Mouse (Mus musculus) lung, postnatal 25 days (tissue): ENCODE data around the gene Uhrf1bp1.
"Not testable (repeated sequence)": the region's sequence is repeated elsewhere in the genome, so short reads cannot be mapped to it uniquely, and the experiment has no call there.

Experiments used
- DNase-seq: peaks from one replicate; pipeline ENCODE4 v3.0.0; 2022; ENCODE audit warnings: low spot score

Gene Uhrf1bp1

GRCm38 (mm10) chr17:27856265-27856797 is at the start of gene Uhrf1bp1:
Uhrf1bp1 (plus strand) TSS chr17:27856441.
- peak; percentile 65 for DNase-seq

- DNase-seq, result no peak
Observed at GRCm38 (mm10) chr17:27807542-27808078, 48.6 kb upstream of the Uhrf1bp1 start.

DNA sequence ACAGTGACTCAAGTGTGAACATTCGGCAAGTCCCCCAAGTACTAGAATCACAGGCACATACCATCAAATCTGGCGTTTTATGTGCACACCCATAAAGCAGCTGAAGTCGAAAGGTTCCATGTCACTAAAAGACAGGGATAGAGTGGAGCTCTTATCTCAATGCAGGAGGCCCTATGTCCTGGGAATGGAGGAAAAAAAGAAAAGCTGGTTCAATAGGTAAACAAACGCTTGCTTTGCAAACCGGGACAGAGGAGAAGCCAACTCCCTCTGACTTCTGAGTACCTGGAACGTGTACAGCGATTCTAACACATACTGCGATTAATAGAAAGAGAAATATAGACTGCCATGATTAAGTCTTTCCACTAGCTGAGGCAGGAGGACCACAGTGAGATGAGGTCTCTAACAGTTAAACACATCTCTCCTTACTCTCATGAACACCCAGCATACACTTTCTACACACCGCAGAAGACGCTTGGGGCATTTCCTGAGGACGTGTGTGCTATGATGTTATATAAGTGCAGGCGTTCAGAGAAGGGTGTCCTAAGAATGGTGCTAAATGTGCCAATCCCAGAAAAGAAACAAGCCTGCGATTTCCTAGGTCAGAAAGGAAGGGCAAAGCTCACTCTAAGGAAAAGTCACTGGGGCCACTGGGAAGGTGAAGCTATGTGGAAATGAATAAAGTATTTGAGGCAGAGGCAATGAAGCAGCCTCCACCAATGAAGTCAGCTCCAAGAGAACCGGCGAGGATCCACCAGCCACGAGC is 45.5 kb upstream of the Uhrf1bp1 start:
- DNase-seq, result no peak

DNA sequence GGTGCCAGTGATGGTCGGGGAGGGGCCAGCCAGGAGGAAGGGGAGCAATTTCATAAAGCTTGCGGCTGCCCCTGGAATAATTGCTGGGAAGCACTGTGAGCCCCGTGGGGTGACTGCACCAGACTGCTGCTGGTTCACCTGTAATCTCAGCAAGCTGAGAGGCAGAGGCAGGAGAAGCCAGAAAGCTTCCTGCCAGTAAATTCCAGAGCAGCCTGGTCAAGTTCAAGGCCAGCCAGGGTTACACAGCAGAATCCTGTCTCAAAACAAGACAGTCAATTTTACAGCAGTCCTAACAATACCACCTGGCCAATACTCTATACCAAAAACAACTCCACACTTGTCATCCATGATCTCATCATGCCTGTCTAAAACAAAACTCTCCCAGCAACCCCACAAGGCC is 44.3 kb upstream of the Uhrf1bp1 start:
- DNase-seq, result no peak

DNA sequence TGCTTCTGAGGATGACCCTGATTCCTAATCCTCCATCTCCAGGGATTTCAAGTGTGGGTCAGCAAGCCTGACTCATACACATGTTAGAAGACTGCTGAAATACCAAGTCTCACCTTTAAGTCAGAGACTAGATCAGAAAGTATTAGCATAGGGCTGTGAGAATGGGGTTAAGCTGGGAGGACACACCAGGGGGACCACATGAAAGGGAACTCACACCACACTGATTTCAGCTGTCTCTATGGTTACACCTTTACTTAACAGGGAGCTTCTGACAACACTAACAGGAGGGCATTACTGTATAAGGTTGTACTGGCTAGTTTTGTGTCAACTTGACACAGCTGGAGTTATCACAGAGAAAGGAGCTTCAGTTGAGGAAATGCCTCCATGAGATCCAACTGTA is 41.6 kb upstream of the Uhrf1bp1 start:
- no peak for DNase-seq

- DNase-seq, result no peak
Observed at GRCm38 (mm10) chr17:27819011-27819410, 37.2 kb upstream of the Uhrf1bp1 start.

DNA sequence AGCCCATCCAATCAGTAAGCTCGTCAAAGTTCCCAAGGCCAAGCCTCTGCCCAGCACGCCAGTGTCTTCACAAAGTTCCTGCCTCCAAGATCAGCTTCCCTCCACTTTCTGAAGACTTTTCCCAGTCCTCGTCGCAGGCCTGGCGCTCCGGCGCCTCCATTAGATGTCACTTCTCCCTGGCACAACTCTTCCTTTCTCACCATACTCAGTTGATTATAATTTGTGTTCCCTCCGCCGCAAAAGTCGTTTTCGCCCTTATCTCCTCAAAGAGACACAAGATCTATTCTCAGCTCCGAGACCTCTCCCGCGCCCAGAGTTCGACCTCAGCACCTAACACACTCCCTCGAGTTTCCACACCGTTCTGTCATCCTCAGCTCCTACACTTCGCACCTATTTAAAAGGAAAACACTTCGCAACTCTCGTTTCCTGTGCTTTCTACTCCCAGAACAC is 36.7 kb upstream of the Uhrf1bp1 start:
- no peak for DNase-seq

- DNase-seq, result peak; percentile 42
Observed at GRCm38 (mm10) chr17:27819971-27820567, 36.2 kb upstream of the Uhrf1bp1 start.

DNA sequence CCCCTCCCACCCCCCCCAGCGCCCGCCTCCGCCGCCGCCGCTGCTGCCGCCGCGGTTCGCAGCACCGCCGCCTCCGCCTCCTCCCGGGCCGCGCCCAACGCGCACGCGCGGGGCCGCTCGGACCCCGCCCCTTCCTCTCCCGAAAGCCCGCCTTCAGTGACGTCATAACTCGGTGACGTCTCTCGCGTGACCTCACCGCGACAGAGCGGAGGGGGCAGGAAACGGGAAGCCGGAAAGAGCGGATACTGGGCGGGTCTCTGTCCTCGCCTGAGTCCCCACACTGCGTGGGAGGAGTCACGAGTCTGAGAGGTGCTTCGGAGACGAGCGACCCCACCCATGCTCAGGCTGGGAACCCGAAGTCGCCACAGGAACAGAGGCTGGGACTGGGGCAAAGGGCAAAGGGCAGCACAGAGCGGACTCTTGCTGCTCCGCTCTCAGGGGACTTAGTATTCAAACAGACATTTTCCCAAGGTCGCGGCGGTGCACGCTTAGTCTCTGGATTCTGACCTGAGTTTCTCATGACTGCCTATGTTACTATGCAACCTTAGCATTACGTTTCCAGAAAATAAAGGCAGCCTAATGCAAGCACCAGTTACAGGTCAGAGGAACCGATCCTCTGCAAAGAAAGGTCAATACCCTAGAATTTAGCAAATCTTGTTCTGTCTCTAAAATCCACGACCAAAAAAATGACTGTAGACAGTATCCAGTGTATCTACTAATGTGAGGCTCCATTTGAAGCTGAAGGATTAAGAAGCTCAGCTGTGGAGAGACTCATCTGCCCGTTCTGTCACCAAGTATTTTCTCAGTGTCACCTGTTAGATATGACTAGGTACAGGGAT is 35.5 kb upstream of the Uhrf1bp1 start, which contains the start of gene D17Wsu92e:
Gene D17Wsu92e (minus strand): TSS at position 81 of the 839 bp plus-strand sequence.
- DNase-seq, result peak; percentile 98

DNA sequence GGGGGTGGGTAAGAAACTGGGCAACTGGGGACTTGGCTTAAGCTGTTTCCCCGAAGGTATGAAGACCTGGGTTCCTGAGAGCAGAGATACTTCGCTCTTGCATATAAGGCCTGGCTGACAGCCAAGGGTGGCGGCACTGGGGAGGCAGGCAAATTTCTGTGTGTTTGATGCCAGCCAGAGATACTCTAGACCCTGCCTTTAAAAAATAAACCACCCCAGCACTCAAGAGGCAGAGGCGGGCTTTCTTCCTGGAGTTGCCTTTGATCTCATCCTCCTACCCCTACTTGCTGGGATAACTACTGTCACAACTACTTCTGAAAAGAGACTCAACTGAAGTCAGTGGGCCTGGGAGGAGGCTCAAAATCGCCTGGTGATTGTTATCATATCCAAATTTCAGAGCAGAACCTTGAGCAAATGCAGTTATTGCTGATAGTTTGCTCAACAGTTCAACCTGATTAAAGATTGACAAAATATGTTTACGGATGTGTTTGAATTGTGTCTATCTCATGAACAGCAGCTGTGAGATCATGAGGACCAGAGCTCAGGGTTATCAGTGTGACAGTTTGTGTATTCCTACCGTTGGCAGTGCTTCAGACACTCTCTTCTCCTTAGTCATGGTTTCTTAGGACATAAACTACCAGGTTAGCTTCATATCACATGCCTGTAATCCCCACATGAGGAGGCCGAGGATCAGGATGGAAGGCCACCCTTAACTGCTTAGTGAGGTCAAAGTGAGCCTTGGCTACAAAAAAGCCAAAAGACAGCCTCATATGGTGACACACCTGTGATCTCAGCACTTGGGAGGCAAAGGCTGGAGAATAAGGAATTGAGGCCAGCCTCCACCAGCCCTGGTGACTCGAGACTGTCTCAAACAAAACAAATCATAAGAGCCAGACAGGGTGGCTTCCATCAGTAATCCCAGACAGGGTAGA is 34.6 kb upstream of the Uhrf1bp1 start:
- peak; percentile 11 for DNase-seq

DNA sequence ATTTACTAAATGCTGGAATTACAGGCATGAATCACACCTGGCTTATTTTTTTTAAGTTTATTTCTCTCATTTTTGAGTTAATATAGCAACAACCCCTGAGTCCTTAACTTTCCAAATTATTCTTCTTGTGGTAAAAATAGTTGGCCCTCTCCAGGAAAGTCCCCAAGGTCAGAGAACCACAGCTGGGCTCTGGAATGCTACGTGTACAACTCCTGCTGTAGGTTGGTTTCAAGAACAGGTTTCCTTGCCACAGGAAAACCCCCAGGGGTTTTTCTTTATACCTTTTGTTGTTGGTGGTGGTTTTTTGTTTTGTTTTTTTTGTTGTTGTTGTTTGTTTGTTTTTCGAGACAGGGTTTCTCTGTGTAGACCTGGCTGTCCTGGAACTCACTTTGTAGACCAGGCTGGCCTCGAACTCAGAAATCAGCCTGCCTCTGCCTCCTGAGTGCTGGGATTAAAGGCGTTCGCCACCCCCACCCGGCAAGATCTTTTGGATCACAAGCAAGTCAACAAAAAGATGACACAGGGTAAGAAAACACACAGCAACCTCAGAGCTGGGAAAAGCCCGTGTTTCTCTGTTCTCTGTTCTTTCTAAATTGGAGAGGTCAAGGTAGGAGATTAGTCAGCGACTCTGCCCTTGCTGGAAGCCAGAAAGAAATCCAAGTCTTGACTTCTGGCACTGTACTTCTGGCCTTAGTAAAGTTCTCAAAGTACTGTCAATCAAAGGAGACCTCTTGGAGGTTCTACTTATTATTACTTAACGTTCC is 32.9 kb upstream of the Uhrf1bp1 start:
- no peak for DNase-seq

GRCm38 (mm10) chr17:27824941-27825340 is 31.3 kb upstream of the Uhrf1bp1 start:
- DNase-seq, result peak; percentile 18

DNA sequence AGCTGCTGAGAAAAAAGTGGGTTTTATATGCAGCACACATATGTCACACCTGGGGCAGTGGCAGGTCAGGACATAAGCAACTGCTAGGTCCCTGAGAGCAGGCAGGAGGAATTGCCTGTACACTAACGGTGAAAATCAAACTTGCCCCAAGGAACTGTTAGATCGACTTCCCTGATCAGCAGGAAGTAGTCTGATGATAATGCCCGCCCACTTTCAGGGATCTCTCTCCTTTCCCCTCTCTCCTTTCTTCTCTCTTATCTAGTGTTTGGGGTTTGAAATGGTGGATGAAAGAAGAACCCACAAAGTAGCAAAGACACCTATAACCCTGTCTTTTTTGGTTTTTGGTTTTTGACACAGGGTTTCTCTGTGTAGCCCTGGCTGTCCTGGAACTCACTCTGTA is 30.7 kb upstream of the Uhrf1bp1 start:
- DNase-seq, result no peak

DNA sequence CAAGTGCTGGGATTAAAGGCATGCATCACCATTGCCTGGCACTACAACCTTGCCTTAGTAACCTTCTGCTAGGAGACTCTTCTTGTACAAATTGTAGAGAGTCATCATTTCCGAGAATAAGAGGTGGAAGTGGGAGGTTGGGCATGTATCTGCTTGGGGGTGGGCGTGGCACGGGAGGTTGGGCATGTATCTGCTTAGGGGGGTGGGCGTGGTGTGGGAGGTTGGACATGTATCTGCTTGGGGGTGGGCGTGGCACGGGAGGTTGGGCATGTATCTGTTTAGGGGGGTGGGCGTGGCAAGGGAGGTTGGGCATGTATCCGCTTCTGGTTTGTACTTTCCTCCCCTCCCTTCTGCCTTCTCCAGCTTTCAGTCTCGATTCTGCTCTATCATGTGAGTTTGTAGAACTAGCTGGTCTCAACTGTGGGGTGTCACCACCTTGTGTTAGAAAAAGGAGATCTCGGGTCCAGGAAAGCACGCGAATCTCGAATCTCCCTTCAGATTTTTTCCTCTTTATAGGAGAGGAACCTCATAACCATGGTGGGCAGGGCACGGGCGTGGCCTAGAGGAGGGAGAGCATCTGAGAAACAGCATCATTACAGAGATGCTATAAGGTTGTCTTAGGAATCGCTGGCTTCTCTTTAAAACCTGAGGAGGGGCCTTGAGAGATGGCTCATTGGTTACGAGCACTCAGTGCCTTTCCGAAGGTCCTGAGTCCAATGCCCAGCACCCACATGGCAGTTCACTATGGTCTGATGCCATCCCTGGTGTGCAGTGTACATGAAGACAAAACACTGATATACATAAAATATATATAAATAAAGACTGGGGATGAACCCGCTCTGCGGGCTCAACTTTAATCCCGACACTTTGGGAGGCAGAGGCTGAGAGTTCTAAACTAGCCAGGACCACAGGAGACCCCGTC is 30.0 kb upstream of the Uhrf1bp1 start:
- DNase-seq, result peak; percentile 85

- DNase-seq, result peak; percentile 34
Observed at GRCm38 (mm10) chr17:27826908-27827383, 29.3 kb upstream of the Uhrf1bp1 start.

DNA sequence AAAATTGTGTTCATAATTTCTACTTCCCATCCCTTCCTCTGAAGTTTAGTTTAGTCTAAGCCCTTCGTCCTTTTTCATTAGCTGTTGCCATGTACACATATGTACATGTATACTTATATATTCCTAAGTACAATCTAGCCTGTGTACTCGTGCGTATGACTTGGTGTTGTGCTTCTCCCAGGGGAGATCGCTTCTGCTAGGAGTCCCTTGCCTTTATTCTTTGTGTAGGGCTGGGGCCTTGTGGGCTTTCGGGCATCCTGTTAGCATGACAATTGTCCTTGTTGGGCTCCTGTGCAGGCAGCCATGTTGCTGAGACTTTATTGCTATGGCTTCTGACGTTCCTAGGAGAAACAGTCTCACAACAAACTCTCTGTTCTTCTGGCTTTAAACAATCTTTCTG is 28.7 kb upstream of the Uhrf1bp1 start:
- no peak for DNase-seq

GRCm38 (mm10) chr17:27830411-27830810 is 25.8 kb upstream of the Uhrf1bp1 start:
- DNase-seq, result no peak

- not testable (repeated sequence) for DNase-seq
Observed at GRCm38 (mm10) chr17:27837850-27838249, 18.4 kb upstream of the Uhrf1bp1 start, which contains the start of gene Snrpc. Snrpc (plus strand) TSS chr17:27838150.
